Mouse (Mus musculus) heart, embryonic 10.5 days (tissue): ENCODE data around the gene Fubp1. TPM values are rescaled to one million over a fixed set of nuclear protein-coding genes. Genes with fewer than 3 reads are reported as not detected.
"Not testable (repeated sequence)": the region's sequence is repeated elsewhere in the genome, so short reads cannot be mapped to it uniquely, and the experiment has no call there.

Source experiments
- DNase-seq: peaks from one replicate; pipeline ENCODE4 v3.0.0-alpha.2; 2017; ENCODE audit warnings: low spot score
- H3K27ac ChIP-seq: fragments of 300-500 bp; sonication (generic); 2 replicates; pipeline ENCODE4 v1.5.1; 2016; ENCODE audit warnings: mild to moderate bottlenecking
- H3K27me3 ChIP-seq: fragments of 300-500 bp; sonication (generic); 2 replicates; pipeline ENCODE4 v1.6.1; 2016; ENCODE audit warnings: mild to moderate bottlenecking; ENCODE audit not compliant: poor library complexity, insufficient read depth, severe bottlenecking
- H3K36me3 ChIP-seq: fragments of 300-500 bp; sonication (generic); 2 replicates; pipeline ENCODE4 v1.6.1; 2016; ENCODE audit warnings: mild to moderate bottlenecking, moderate library complexity
- H3K4me1 ChIP-seq: fragments of 300-500 bp; sonication (generic); 2 replicates; pipeline ENCODE4 v1.6.1; 2016; ENCODE audit warnings: mild to moderate bottlenecking
- H3K4me3 ChIP-seq: fragments of 300-500 bp; sonication (generic); 2 replicates; pipeline ENCODE4 v1.5.1; 2016; ENCODE audit warnings: mild to moderate bottlenecking, moderate library complexity
- H3K9me3 ChIP-seq: fragments of 300-500 bp; sonication (generic); 2 replicates; pipeline ENCODE4 v1.6.1; 2016; ENCODE audit warnings: mild to moderate bottlenecking, moderate library complexity
- WGBS: fragments of 180-500 bp; shearing (Covaris S2); methylation state at CpG from one replicate; pipeline ENCODE4 v1.1.7; 2016; 5-methylcytosine and 5-hydroxymethylcytosine counted together
- polyA plus RNA-seq: library from polyadenylated mRNA; unstranded; fragments of >200 nt; fragmentation: Nextera tagmentation; extraction: Ambion mirVana; gene quantifications from 2 replicates; pipeline ENCODE4 v1.2.1, GENCODE M21; 2016

The Fubp1 gene
- polyA plus RNA-seq, 1 experiment from 2014 or later = 249 TPM

DNA sequence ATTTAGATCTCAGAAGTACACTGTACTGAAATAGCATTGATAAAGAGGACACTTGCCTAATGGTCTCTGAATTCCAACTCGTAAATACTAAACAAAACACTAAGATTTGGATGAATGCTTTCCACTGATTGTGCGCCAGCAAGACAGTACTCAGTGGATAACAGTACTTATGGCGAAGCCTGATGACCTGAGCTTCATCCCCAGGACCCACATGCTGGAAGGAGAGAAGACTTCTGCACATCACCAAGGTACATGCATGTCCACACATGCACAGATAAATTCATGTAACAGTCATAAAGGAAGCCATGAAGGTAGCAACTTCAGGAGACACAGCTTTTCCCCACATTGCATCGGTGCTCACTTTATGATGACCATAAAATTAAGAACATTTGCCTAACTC is 31.4 kb upstream of the Fubp1 start:
- Histone ChIP-seq H3K27me3 (no peaks in the 10 kb centered on the region), H3K4me3 (no peak overlapping the region), H3K36me3 (peaks cover 15% of the 10 kb centered on the region; the same call in 1 of the 2 replicates), H3K9me3 (no peaks in the 10 kb centered on the region), H3K4me1 (peaks cover 6% of the 10 kb centered on the region), H3K27ac (no peak overlapping the region)
- DNase-seq = no peak
- 80% methylated on average over 4 of the region's 4 CpGs for WGBS

DNA sequence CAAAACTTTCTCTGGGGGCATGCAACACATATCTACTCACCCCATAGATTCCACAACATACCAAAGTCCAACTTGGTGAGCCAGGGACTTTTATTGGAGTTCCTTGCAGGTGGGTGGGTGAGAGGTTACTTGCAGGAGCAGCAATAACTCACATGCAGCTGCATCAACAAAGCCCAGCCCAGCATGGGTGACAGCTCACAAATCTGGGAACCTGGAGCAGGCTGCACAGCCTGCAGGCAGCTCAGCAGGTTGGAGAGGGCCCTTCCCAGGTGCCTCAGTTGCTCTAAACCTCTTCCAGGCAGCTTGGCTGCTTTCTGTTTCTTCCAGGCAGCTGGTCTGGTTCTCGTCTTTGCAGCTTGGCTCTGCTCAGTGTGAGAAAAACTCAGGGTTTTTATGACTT is 30.9 kb upstream of the Fubp1 start:
- no peak for DNase-seq
- Histone ChIP-seq H3K27me3 (no peaks in the 10 kb centered on the region), H3K4me3 (no peak overlapping the region), H3K36me3 (peaks cover 16% of the 10 kb centered on the region; the same call in 1 of the 2 replicates), H3K27ac (no peak overlapping the region), H3K4me1 (peaks cover 6% of the 10 kb centered on the region), H3K9me3 (no peaks in the 10 kb centered on the region)
- WGBS = 38% methylated on average over 1 of the region's 1 CpGs

DNA sequence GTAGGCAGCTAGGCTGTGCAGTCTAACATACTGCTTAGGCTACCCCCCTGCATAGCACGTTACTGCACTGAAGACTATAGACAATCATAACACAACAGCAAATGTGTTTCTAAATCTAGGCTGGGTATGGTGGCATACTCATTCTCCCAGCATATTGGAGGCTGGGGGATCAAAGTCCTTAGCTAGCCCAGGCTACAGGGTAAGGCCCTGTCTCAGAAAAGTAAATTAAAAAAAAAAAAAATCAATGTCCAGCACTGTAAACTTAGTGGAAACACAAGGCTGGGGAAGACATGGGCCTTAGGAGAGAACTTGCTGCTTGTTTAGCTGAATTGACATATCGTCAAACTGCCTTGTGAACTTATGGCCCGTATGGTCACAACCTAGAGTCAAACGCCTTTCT is 29.6 kb upstream of the Fubp1 start:
- no peak overlapping the region for H3K27ac ChIP-seq
- WGBS = 82% methylated on average over 4 of the region's 4 CpGs
- no peak overlapping the region for H3K4me3 ChIP-seq
- no peaks in the 10 kb centered on the region for H3K27me3 ChIP-seq
- no peaks in the 10 kb centered on the region for H3K9me3 ChIP-seq
- no peak for DNase-seq
- H3K4me1 ChIP-seq = peaks cover 2% of the 10 kb centered on the region
- H3K36me3 ChIP-seq = peaks cover 29% of the 10 kb centered on the region

DNA sequence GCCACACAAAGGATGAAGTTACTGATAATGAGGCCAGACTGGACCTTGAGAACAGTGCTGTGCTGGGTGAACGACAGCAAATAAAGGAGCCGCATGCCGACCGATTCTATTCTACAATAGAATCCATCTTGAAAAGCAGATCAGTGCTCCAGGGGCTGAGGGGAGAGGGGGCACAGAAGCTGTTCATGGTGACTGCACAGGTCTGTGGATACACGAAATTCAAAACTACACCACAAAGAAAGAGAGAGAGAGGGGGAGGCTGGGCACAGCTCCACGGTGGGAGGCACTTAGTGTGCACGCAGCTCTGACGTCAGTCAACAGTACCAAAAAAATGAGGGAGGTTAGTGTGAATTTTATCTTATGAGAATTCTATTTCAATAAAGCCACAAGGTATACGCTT is 26.7 kb upstream of the Fubp1 start:
- H3K36me3 ChIP-seq = peaks cover 41% of the 10 kb centered on the region
- H3K27ac ChIP-seq = no peak overlapping the region
- H3K27me3 ChIP-seq = no peaks in the 10 kb centered on the region
- no peaks in the 10 kb centered on the region for H3K9me3 ChIP-seq
- 84% methylated on average over 9 of the region's 9 CpGs for WGBS
- no peak overlapping the region for H3K4me3 ChIP-seq
- H3K4me1 ChIP-seq = peaks cover 4% of the 10 kb centered on the region; the same call in 1 of the 2 replicates
- no peak for DNase-seq

DNA sequence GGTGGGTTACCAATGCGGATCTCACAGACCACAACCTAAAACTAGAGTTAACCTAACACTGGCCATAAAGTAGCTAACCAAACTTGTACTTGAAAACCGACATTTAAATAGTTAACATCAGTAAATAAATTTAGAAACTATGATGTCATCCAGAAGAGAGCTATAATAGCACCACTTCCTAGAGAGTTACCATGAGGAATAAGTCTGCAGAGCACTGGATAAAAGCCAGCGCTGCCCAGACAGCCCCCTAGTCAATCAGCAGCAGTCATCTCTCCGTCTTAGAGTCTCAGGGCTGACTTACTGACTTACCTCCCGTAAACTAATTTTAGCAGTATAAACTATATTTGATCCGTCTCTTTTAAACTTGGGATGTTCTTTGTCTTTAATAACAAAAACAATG is 24.1 kb upstream of the Fubp1 start:
- no peaks in the 10 kb centered on the region for H3K9me3 ChIP-seq
- no peak overlapping the region for H3K4me3 ChIP-seq
- 62% methylated on average over 6 of the region's 6 CpGs for WGBS
- no peaks in the 10 kb centered on the region for H3K27me3 ChIP-seq
- no peak for DNase-seq
- peaks cover 38% of the 10 kb centered on the region for H3K36me3 ChIP-seq
- H3K4me1 ChIP-seq = peaks cover 21% of the 10 kb centered on the region
- H3K27ac ChIP-seq = no peak overlapping the region

DNA sequence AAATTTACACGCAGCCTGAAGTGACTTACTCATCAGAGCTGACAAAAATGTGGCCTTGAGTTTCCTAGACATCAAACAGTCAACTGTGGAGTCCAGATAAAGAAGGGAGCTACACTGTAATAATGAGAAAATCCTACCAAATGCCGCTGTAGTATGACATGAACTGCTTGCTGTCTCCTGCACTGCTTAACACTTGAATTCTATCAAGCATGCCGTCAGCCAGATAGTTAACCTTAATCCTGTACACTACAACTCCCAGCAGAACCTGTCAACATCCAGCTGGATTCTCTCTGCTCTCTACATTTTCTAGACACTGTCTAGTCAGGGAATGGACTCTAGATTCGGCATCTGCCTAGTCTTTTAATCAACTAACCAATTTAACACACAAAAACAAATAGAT is 20.9 kb upstream of the Fubp1 start:
- Histone ChIP-seq H3K27me3 (no peaks in the 10 kb centered on the region), H3K4me1 (peaks cover 22% of the 10 kb centered on the region), H3K4me3 (no peak overlapping the region; the same call in 1 of the 2 replicates), H3K9me3 (no peaks in the 10 kb centered on the region), H3K27ac (no peak overlapping the region), H3K36me3 (peaks cover 25% of the 10 kb centered on the region)
- 26% methylated on average over 4 of the region's 4 CpGs for WGBS
- no peak for DNase-seq

DNA sequence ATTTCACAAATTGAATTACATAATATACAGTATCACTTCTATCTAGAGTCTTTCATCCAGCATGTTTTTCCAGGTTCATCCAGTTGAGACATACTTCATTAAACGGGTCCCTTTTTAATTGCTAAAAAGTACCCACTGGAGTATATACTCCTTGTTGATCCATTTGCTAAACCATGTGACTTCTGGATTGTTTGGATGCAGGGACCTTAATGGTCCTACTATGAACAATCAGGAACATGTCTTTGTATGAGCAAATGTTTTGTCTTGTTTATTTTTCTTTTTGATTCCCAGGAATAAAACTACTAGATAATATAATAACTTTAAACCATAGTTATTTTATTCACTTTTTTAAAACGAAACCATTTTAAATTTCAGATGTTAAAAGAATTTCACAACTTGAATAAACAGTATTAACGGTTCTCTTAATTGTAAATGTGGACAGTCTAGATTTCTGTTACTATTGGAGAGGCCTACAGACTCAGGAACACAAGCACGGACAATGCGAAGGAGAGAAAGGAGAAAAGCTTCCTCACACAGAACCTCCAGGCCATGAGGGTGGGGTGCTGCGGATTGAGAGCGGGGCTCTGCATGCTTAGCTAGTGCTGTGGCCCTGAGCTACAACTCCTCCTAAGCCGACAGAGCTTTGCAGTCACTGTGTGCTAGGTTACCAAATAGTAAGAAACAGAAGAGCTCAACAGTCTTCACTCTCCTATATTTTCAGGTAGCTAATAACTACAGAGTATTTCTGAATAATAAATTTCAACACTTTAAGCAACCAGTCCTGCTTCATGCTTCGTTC is 19.3 kb upstream of the Fubp1 start:
- no peaks in the 10 kb centered on the region for H3K27me3 ChIP-seq
- no peak for DNase-seq
- no peaks in the 10 kb centered on the region for H3K9me3 ChIP-seq
- peaks cover 10% of the 10 kb centered on the region; the same call in 1 of the 2 replicates for H3K36me3 ChIP-seq
- 71% methylated on average over 9 of the region's 9 CpGs for WGBS
- H3K4me3 ChIP-seq = peak overlapping the region; percentile 42
- peaks cover 22% of the 10 kb centered on the region for H3K4me1 ChIP-seq
- peak overlapping the region; percentile 66 for H3K27ac ChIP-seq

DNA sequence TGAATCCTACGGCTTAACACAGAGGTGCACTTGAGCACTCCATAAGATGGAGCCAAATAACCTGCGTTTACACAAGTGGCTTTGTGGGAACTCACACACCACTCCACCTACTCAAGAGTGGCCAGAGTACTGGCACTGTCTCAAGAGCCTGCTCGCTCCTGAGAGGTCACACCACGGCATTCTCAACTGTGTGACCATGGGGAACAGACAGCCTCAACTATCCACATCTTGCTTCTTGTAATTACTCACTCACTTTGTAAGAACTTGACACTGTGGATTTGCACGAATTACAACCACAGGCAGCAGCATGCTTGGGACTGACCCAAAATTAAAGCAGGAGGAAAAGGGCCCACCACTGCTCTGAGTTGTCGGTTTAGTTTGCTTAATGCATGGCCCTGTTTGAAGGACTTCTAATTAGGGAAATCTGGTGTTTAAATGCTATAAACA is 18.4 kb upstream of the Fubp1 start:
- Histone ChIP-seq H3K4me1 (peaks cover 19% of the 10 kb centered on the region), H3K9me3 (no peaks in the 10 kb centered on the region), H3K27me3 (no peaks in the 10 kb centered on the region), H3K4me3 (peak overlapping the region; percentile 64), H3K27ac (peak overlapping the region; percentile 86), H3K36me3 (peaks cover under 1% of the 10 kb centered on the region; the same call in 1 of the 2 replicates)
- WGBS = 13% methylated on average over 6 of the region's 6 CpGs
- peak; percentile 81 for DNase-seq

DNA sequence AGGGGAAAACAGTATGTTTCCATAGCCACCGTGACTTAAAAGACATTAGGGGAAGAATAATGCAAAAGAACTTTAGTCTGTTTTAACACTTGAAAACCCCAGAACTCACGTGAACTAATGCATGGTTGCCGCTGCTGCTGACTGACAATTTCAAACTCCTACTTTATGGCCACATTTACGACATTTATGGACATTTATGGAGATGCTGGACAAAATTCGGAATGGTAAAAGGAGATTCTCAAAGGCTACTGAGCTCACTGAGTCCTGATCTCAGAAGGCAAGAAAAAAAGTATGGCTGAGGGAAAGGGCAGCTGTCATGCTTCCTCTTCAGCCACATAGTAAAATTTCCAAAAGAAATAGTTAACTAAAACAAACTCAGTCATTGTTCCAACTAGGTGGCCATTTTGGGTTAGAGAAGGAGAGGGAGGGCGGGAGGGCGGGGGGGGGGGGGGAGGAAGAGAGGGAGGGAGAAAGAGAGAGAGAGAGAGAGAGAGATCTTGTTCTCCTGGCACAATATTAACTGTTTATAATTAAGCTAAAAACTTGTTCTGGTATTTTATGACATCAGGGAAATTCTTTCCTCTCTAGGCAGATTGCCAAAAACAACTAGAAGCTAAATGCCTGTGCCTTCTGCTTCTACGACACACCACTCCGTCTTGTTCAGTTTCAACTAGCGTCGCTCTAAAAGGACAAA is 17.8 kb upstream of the Fubp1 start:
- DNase-seq = no peak
- Histone ChIP-seq H3K27ac (peak overlapping the region; percentile 86), H3K36me3 (no peaks in the 10 kb centered on the region), H3K9me3 (no peaks in the 10 kb centered on the region), H3K27me3 (no peaks in the 10 kb centered on the region), H3K4me3 (peak overlapping the region; percentile 64), H3K4me1 (peaks cover 18% of the 10 kb centered on the region)
- WGBS = 30% methylated on average over 10 of the region's 11 CpGs

DNA sequence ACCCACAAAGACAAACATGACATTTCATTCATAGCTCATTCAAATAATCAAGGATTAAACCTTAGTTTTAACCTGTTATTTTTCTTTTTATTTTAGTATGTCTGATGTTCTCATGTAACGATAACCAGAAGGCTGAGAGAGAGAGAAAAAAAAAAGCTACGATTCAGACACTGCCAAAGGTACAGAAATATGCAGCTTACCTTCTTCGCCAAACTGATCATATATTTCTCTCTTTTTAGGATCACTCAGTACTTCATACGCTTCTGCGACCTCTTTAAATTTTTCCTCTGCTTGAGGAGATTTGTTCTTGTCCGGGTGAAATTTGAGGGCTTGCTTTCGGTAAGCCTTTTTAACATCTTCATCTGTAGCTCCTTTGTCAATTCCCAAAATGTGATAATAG is 17.0 kb upstream of the Fubp1 start:
- no peak for DNase-seq
- peak overlapping the region; percentile 86 for H3K27ac ChIP-seq
- WGBS = 10% methylated on average over 7 of the region's 7 CpGs
- H3K36me3 ChIP-seq = no peaks in the 10 kb centered on the region
- no peaks in the 10 kb centered on the region for H3K9me3 ChIP-seq
- H3K27me3 ChIP-seq = no peaks in the 10 kb centered on the region
- peak overlapping the region; percentile 64 for H3K4me3 ChIP-seq
- peaks cover 18% of the 10 kb centered on the region for H3K4me1 ChIP-seq

DNA sequence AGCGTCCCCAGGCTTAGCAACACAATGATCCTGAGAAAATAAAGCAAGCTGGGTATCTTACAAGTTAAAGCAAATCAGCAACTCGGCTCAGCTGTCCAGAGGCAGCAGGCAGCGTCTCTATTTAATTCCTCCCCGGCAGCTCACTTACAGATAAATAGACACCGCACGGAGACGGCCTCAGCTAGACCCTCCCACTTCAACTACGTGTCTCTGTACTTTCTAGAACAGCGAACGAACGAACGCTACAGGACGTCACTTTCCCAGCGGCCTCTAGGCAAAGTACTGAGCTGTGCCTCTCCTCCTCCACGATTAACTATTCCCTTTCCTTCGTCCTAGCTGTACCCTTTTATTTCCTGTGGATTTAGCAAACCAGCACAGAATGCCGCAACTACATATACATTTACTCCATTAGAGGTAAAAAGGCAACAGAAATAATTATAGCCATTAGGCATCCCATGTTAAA is 16.6 kb upstream of the Fubp1 start:
- Histone ChIP-seq H3K4me3 (peak overlapping the region; percentile 64), H3K36me3 (no peaks in the 10 kb centered on the region), H3K27ac (peak overlapping the region; percentile 86), H3K27me3 (no peaks in the 10 kb centered on the region), H3K4me1 (peaks cover 17% of the 10 kb centered on the region), H3K9me3 (no peaks in the 10 kb centered on the region)
- peak; percentile 97 for DNase-seq
- WGBS = 1% methylated on average over 17 of the region's 17 CpGs

DNA sequence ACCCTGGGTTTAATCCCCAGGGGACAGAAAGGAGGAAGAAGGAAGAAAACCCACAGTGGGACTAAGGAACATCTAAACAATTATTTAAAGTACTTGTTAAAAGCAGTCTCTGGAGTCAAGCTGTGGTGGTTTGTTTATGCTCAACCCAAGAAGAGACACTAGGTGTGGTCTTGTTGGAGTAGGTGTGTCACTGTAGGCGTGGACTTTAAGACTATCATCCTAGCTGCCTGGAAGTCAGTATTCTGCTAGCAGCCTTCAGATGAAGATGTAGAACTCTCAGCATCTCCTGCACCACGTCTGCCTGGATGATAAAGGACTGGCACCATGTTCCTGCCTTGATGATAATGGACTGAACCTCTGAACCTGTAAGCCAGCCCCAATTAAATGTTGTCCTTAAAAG is 13.0 kb upstream of the Fubp1 start:
- not testable (repeated sequence) for H3K4me3 ChIP-seq, H3K9me3 ChIP-seq, H3K27ac ChIP-seq, H3K36me3 ChIP-seq, H3K27me3 ChIP-seq, H3K4me1 ChIP-seq, DNase-seq
- 36% methylated on average over 2 of the region's 2 CpGs for WGBS

DNA sequence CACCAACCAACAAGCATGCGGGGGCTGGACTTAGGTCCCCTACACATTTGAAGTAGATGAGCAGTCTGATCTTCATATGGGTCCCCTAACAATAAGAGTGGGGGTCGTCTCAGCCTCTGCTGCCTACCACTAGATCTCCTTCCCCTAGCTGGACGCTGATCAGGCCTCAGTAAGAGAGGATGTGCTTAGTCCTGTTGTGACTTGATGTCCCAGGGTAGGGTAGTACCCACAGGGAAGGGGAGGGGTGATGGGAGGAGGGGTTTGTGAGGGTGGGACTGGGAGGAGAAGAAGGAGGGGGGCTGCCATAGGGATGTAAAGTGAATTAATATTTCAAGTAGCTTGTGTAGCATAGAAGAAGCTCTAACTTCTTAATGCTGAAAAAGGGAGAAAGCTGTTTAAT is 11.1 kb upstream of the Fubp1 start:
- Histone ChIP-seq H3K27ac (no peak overlapping the region), H3K4me1 (no peaks in the 10 kb centered on the region; the same call in 1 of the 2 replicates), H3K4me3 (no peak overlapping the region), H3K9me3 (no peaks in the 10 kb centered on the region), H3K27me3 (no peaks in the 10 kb centered on the region), H3K36me3 (no peaks in the 10 kb centered on the region)
- 64% methylated on average over 3 of the region's 3 CpGs for WGBS
- no peak for DNase-seq
